Mouse (Mus musculus) natural killer cell, adult 2 months (primary cell): Measurements from ENCODE around the gene Dlst.

Source experiments
- DNase-seq, 2 experiments: peaks; one replicate each; pipeline ENCODE4 v3.0.0; 2022; ENCODE audit warnings: low spot score in 2 of 2

Dlst gene

GRCm38 (mm10) chr12:85181475-85182344 lies 71.1 kb downstream of the Dlst start:
- no peak for DNase-seq

GRCm38 (mm10) chr12:85182345-85182643 lies 71.7 kb downstream of the Dlst start:
- no peak for DNase-seq

GRCm38 (mm10) chr12:85182898-85183297 lies 72.3 kb downstream of the Dlst start:
- no peak for DNase-seq

GRCm38 (mm10) chr12:85184118-85184517 lies 73.5 kb downstream of the Dlst start:
- no peak for DNase-seq
